Mouse (Mus musculus) heart, adult 2 months (tissue): ENCODE measurements around the gene Ddx54. TPM values are rescaled to one million over a fixed set of nuclear protein-coding genes. Genes with fewer than 3 reads are reported as not detected.

Source experiments
- DNase-seq, 2 experiments: peaks; one replicate each; pipeline ENCODE4 v3.0.0; 2021
- H3K27ac ChIP-seq: fragments of 200-600 bp; 2 replicates; pipeline ENCODE4 v1.8.1; 2022
- H3K27me3 ChIP-seq: fragments of 200-500 bp; 2 replicates; pipeline ENCODE4 v1.6.1; 2012; ENCODE audit warnings: mild to moderate bottlenecking, low read length, inconsistent platforms, mixed read lengths; ENCODE audit not compliant: control insufficient read depth, insufficient read depth
- H3K36me3 ChIP-seq: fragments of 200-500 bp; 2 replicates; pipeline ENCODE4 v1.6.1; 2012; ENCODE audit warnings: low read length, inconsistent platforms; ENCODE audit not compliant: control insufficient read depth, insufficient read depth
- H3K4me1 ChIP-seq: fragments of 200-500 bp; 2 replicates; pipeline ENCODE4 v1.6.1; 2011; ENCODE audit warnings: low read length; ENCODE audit not compliant: control insufficient read depth, insufficient read depth
- H3K4me3 ChIP-seq: fragments of 200-600 bp; 2 replicates; pipeline ENCODE4 v1.8.1; 2022
- H3K79me2 ChIP-seq: fragments of 200-500 bp; replicated peaks from 2 replicates; pipeline ENCODE4 v1.6.1; 2012; ENCODE audit warnings: mild to moderate bottlenecking, inconsistent platforms, low read length, moderate library complexity, mixed read lengths; ENCODE audit not compliant: control insufficient read depth, insufficient read depth
- H3K9ac ChIP-seq: fragments of 200-500 bp; 2 replicates; pipeline ENCODE4 v1.6.1; 2012; ENCODE audit warnings: low read depth, mild to moderate bottlenecking, control low read depth, inconsistent platforms, low read length, mixed read lengths
- CTCF ChIP-seq: fragments of 200-600 bp; IDR thresholded peaks from 2 replicates; pipeline ENCODE4 v1.8.1; 2022; ENCODE audit warnings: antibody characterized with exemption, mild to moderate bottlenecking, moderate library complexity
- EP300 ChIP-seq: fragments of 200-500 bp; IDR thresholded peaks from 2 replicates; pipeline ENCODE4 v1.6.1; 2011; ENCODE audit warnings: low read depth, low read length, control low read depth; ENCODE audit not compliant: insufficient read depth
- POLR2A ChIP-seq: fragments of 200-500 bp; IDR thresholded peaks from 2 replicates; pipeline ENCODE4 v1.6.1; 2011; ENCODE audit warnings: mild to moderate bottlenecking, low read depth, low read length, control low read depth; ENCODE audit not compliant: insufficient read depth
- WGBS: fragments of 180-500 bp; shearing (Covaris S2); methylation state at CpG from one replicate; pipeline ENCODE4 v1.1.7; 2018; 5-methylcytosine and 5-hydroxymethylcytosine counted together
- intact Hi-C: fragments of 180-260 bp; cut with DNase I; formaldehyde crosslinking; loops from one replicate; pipeline ENCODE4 v1.15.1; 2025
- polyA plus RNA-seq: library from polyadenylated mRNA; depleted of rRNA; stranded (reverse); fragments of >200 nt; gene quantifications from 2 replicates; pipeline ENCODE4 v1.2.3, GENCODE M21; 2012
- total RNA-seq, 2 experiments: library from RNA; stranded (reverse); gene quantifications; 2 replicates each; pipeline ENCODE4 v1.2.3; 2021

Gene Ddx54
- total and polyA plus RNA-seq, 3 experiments = 16.2 to 22.5 (median 21.4) TPM

DNA sequence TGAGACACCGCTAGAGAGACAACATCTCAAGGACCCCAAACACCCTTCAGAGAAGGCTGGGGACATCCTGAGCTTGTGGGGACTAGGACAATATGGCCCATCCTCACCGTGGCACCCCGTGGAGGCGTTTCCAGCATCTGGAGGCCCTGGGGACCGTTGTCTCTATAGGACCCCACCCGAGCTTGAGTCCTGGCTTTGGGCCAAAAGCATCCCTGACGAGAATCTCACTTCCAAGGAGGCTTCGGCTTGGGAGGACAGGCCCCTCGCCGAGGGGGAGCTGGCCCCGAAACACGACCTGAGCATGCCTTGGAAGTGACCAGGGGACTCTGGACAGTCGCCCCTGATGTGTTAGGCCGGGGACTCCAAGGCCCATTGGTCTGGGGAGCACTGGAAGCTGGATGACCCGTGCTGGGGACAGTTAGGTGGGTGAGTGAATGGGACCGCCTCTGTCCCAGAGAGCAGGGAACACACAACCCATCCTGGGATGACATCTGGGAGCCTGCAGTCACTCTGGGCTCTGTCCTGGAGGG, 3.2 kb upstream of the Ddx54 start:
- no peak overlapping the region for H3K4me3 ChIP-seq
- H3K9ac ChIP-seq = no peak overlapping the region
- intact Hi-C loops = no loop called here
- WGBS = 75% methylated on average over 16 of the region's 16 CpGs
- no peaks in the 10 kb centered on the region for H3K79me2 ChIP-seq
- DNase-seq = no peak
- H3K27me3 ChIP-seq = no peaks in the 10 kb centered on the region
- no peak overlapping the region for H3K27ac ChIP-seq
- H3K36me3 ChIP-seq = no peaks in the 10 kb centered on the region
- peaks cover 7% of the 10 kb centered on the region for H3K4me1 ChIP-seq
- TF ChIP-seq CTCF = no peak
- no peak for TF ChIP-seq EP300
- no peak for TF ChIP-seq POLR2A

DNA sequence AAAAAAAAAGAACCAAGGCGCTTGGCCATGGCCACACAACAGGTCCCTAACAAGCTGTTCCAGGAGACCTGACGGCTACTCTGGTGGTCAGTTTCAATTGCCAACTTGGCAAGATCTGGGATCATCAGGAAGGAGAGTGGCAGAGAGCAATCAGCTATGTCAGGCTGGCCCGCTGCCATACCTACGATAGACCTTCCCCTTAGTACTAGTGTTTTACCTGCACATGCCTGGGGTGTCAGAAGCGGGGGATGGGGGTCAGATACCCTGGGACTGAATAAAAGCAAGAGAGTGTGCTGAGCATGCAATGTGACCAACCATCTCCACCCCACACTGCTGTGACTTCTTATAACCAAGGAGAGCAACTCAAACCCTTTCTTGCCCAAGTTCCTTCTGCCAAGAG, 1.6 kb upstream of the Ddx54 start:
- H3K36me3 ChIP-seq = no peaks in the 10 kb centered on the region
- H3K27me3 ChIP-seq = no peaks in the 10 kb centered on the region
- DNase-seq = no peak
- 93% methylated on average over 5 of the region's 5 CpGs for WGBS
- no peak overlapping the region for H3K4me3 ChIP-seq
- TF ChIP-seq POLR2A = no peak
- no peak for TF ChIP-seq EP300
- TF ChIP-seq CTCF = no peak
- H3K9ac ChIP-seq = no peak overlapping the region
- intact Hi-C loops = no loop called here
- H3K4me1 ChIP-seq = peaks cover 6% of the 10 kb centered on the region
- no peak overlapping the region for H3K27ac ChIP-seq
- H3K79me2 ChIP-seq = no peaks in the 10 kb centered on the region; the same call in 1 of the 2 replicates

GRCm38 (mm10) chr5:120611416-120611815, 1.1 kb upstream of the Ddx54 start:
- no peaks in the 10 kb centered on the region for H3K36me3 ChIP-seq
- H3K4me1 ChIP-seq = peaks cover 6% of the 10 kb centered on the region
- peak overlapping the region; percentile 25; the same call in 1 of the 2 replicates for H3K9ac ChIP-seq
- 57% methylated on average over 8 of the region's 8 CpGs for WGBS
- intact Hi-C loops = no loop called here
- H3K27ac ChIP-seq = no peak overlapping the region; the same call in 1 of the 2 replicates
- H3K79me2 ChIP-seq = no peaks in the 10 kb centered on the region; the same call in 1 of the 2 replicates
- H3K27me3 ChIP-seq = no peaks in the 10 kb centered on the region
- peak overlapping the region; percentile 74 for H3K4me3 ChIP-seq
- TF ChIP-seq EP300 = no peak
- no peak for TF ChIP-seq CTCF
- no peak for TF ChIP-seq POLR2A
- DNase-seq = no peak

DNA sequence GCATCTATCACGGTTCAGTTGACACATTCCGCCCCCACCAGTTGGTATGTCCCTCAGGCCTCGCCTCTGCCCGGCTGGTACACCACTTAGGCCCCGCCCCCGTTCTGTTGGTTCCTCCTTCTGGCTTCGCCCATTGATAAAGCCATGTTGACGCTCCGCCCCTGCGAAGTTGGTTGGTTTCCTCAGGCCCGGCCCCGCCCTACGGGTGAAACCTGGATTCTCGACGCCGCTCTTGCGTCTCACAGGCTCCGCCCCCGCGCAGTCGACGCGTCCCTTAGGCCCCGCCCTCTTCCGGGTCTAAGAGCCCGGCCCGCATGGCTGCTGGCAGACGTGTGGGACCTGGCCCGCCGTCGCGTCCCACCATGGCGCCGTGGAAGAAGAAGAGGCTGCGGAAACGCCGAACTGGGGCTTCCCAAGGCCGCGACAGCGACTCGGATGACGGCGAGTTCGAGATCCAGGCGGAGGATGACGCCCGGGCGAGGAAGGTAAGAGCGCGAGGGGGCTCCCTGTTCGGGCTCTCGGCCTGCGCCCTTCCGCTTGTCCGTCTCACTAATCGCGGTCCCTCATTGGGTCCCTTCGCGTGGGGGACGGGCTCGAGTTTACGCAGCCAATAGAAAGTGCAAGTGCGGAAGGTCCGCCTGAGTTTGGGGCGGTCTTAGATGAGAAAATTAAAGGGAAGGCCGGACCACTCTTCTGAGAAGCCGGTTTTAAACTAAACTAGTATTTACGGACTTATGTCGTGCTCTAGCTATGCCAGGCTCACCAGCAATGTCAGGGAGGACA, 474 bp downstream of the Ddx54 start:
- Histone ChIP-seq H3K79me2 (no peaks in the 10 kb centered on the region; the same call in 1 of the 2 replicates), H3K4me3 (peak overlapping the region; percentile 80), H3K9ac (peak overlapping the region; percentile 78), H3K27ac (peak overlapping the region; percentile 99), H3K36me3 (no peaks in the 10 kb centered on the region), H3K27me3 (no peaks in the 10 kb centered on the region), H3K4me1 (peaks cover 6% of the 10 kb centered on the region)
- intact Hi-C loops = no loop called here
- DNase-seq = peak; percentile 99 to 100
- no peak for TF ChIP-seq CTCF
- peak; percentile 83 for TF ChIP-seq POLR2A
- WGBS = under 1% methylated on average over 69 of the region's 69 CpGs

DNA sequence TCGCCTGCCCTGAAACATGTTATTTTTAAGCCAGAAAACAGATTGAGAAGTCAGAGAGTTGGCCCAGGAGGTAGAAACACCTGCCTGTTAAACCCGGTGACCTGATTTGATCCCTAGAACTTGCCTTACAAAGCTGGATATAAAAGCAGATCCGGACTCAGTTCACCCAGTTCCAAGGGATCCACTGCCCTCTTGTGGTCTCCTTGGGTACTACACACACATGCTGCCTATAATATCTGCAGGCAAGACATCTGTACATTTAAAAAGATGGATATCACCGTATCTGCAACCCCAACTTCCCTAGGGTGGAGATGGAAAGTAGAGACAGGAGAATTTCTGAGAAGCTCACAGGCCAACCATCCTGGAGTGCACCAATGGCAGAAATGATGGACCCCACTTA, 3.4 kb downstream of the Ddx54 start:
- Histone ChIP-seq H3K4me3 (no peak overlapping the region), H3K27ac (no peak overlapping the region), H3K9ac (no peak overlapping the region), H3K36me3 (no peaks in the 10 kb centered on the region), H3K27me3 (no peaks in the 10 kb centered on the region), H3K4me1 (peaks cover 6% of the 10 kb centered on the region), H3K79me2 (no peaks in the 10 kb centered on the region; the same call in 1 of the 2 replicates)
- DNase-seq = no peak
- intact Hi-C loops = no loop called here
- no peak for TF ChIP-seq EP300
- TF ChIP-seq CTCF = peak; percentile 66
- TF ChIP-seq POLR2A = no peak
- WGBS = 96% methylated on average over 4 of the region's 4 CpGs

GRCm38 (mm10) chr5:120618778-120619177, 6.2 kb downstream of the Ddx54 start:
- Histone ChIP-seq H3K79me2 (no peaks in the 10 kb centered on the region; the same call in 1 of the 2 replicates), H3K36me3 (no peaks in the 10 kb centered on the region), H3K9ac (no peak overlapping the region), H3K4me3 (no peak overlapping the region), H3K4me1 (peaks cover 1% of the 10 kb centered on the region), H3K27me3 (no peaks in the 10 kb centered on the region), H3K27ac (no peak overlapping the region)
- no peak for DNase-seq
- WGBS = 81% methylated on average over 12 of the region's 12 CpGs
- intact Hi-C loops = loop anchor here (2.0 kb wide), 1 partner anchor 96 kb away; no protein-coding TSS in a partner anchor
- TF ChIP-seq CTCF (no peak), EP300 (no peak), POLR2A (no peak)
